8 mouse cellular contexts compared by ENCODE assay signal in genomic region chr2:146063093-146064074, GRCm38 (mm10).
DNase-seq lines count a peak whose midpoint lies in the region; ATAC-seq and TF ChIP-seq lines count a peak whose summit lies in the region.
"Had no signal": no experiment of that assay in that cellular context is flagged by ENCODE, and none has a peak within 500 bp of the region (broad histone marks: within the 10 kb centered on the region; RNA-seq: fewer than 3 reads in every experiment).

No protein-coding gene starts in this region.

- no peak overlapping the region for H3K4me3 ChIP-seq in neural tube, embryonic 11.5 days (ENCODE audit: low read depth, low read length)
- peak overlapping the region; percentile 24; the same call in 1 of the 2 replicates for H3K4me3 ChIP-seq in forebrain, embryonic 10.5 days
- H3K4me3 ChIP-seq in hindbrain, embryonic 16.5 days (ENCODE audit: low read length): no peak overlapping the region
- no peak overlapping the region for H3K4me3 ChIP-seq in heart, adult 2 months
- H3K4me3 ChIP-seq in heart, embryonic 10.5 days: no peak overlapping the region
- H3K4me3 ChIP-seq: limb, embryonic 13.5 days had no signal

- no peak for TF ChIP-seq POLR2A in heart, adult 2 months (IDR thresholded peaks at IDR 0.05; ENCODE audit: insufficient read depth, low read depth, low read length)

- peak; percentile 36 for DNase-seq in neural tube, embryonic 11.5 days (ENCODE audit: low spot score)
- no peak for DNase-seq in neural tube, embryonic 10.5 days (ENCODE audit: extremely low spot score, low spot score)
- DNase-seq in forebrain, embryonic 10.5 days (ENCODE audit: extremely low spot score, low spot score): peak; percentile 31
- DNase-seq in gastrocnemius, postnatal 36 days: no peak
- DNase-seq in heart, adult 2 months: no peak
- DNase-seq in heart, embryonic 10.5 days (ENCODE audit: low spot score): no peak

- H3K27me3 ChIP-seq in neural tube, embryonic 11.5 days (ENCODE audit: control insufficient read depth, insufficient read depth, low read length): no peaks in the 10 kb centered on the region
- H3K27me3 ChIP-seq in forebrain, embryonic 10.5 days (ENCODE audit: poor library complexity, severe bottlenecking): peaks cover 8% of the 10 kb centered on the region
- H3K27me3 ChIP-seq in hindbrain, embryonic 16.5 days (replicated peaks; ENCODE audit: control insufficient read depth, insufficient read depth, low read length): no peaks in the 10 kb centered on the region
- H3K27me3 ChIP-seq in heart, adult 2 months (ENCODE audit: control insufficient read depth, insufficient read depth, low read length): 0 out of 2 replicates have a peak, but pooled peaks cover 1% of the 10 kb centered on the region
- no peaks in the 10 kb centered on the region for H3K27me3 ChIP-seq in heart, embryonic 10.5 days (ENCODE audit: insufficient read depth, poor library complexity, severe bottlenecking)
- H3K27me3 ChIP-seq: limb, embryonic 13.5 days had no signal

- H3K36me3 ChIP-seq in neural tube, embryonic 11.5 days (ENCODE audit: control insufficient read depth, insufficient read depth, low read length): no peaks in the 10 kb centered on the region
- no peaks in the 10 kb centered on the region for H3K36me3 ChIP-seq in forebrain, embryonic 10.5 days (replicated peaks)
- no peaks in the 10 kb centered on the region for H3K36me3 ChIP-seq in hindbrain, embryonic 16.5 days (ENCODE audit: control insufficient read depth, insufficient read depth, low read length)
- no peaks in the 10 kb centered on the region for H3K36me3 ChIP-seq in heart, adult 2 months (ENCODE audit: control insufficient read depth, insufficient read depth, low read length)
- no peaks in the 10 kb centered on the region for H3K36me3 ChIP-seq in heart, embryonic 10.5 days
- H3K36me3 ChIP-seq: limb, embryonic 13.5 days had no signal

- H3K9me3 ChIP-seq in neural tube, embryonic 11.5 days (ENCODE audit: control insufficient read depth, low read length): no peaks in the 10 kb centered on the region
- no peaks in the 10 kb centered on the region for H3K9me3 ChIP-seq in forebrain, embryonic 10.5 days
- no peaks in the 10 kb centered on the region for H3K9me3 ChIP-seq in hindbrain, embryonic 16.5 days (ENCODE audit: control insufficient read depth, low read length)
- no peaks in the 10 kb centered on the region for H3K9me3 ChIP-seq in heart, embryonic 10.5 days
- H3K9me3 ChIP-seq: limb, embryonic 13.5 days had no signal

- intact Hi-C loops in gastrocnemius, postnatal 36 days (cut with DNase I): no loop called here
- intact Hi-C loops in heart, adult 2 months (cut with DNase I): no loop called here

- ATAC-seq in neural tube, embryonic 11.5 days (ENCODE audit: insufficient read depth, low FRiP score, low TSS enrichment): 0 out of 2 replicates have a peak, but pooled peaks have one; percentile 29
- peak; percentile 57 for ATAC-seq in hindbrain, embryonic 16.5 days

- no peak overlapping the region for H3K4me2 ChIP-seq in neural tube, embryonic 11.5 days (ENCODE audit: low read depth)
- peak overlapping the region; percentile 27 for H3K4me2 ChIP-seq in hindbrain, embryonic 16.5 days (ENCODE audit: low read length)

- H3K9ac ChIP-seq in neural tube, embryonic 11.5 days (ENCODE audit: low read length): no peak overlapping the region
- H3K9ac ChIP-seq in hindbrain, embryonic 16.5 days (ENCODE audit: low read depth, low read length): no peak overlapping the region
- H3K9ac ChIP-seq in heart, adult 2 months (ENCODE audit: low read depth, low read length): no peak overlapping the region
- H3K9ac ChIP-seq: limb, embryonic 13.5 days had no signal

- H3K27ac ChIP-seq in neural tube, embryonic 11.5 days (ENCODE audit: low read depth, low read length): peak overlapping the region; percentile 5
- peak overlapping the region; percentile 87 for H3K27ac ChIP-seq in forebrain, embryonic 10.5 days
- 0 out of 2 replicates have a peak overlapping the region, but pooled peaks have one; percentile 0 for H3K27ac ChIP-seq in hindbrain, embryonic 16.5 days (ENCODE audit: low read depth, low read length)
- H3K27ac ChIP-seq in heart, adult 2 months: no peak overlapping the region
- no peak overlapping the region for H3K27ac ChIP-seq in heart, embryonic 10.5 days
- H3K27ac ChIP-seq: limb, embryonic 13.5 days had no signal

- no peaks in the 10 kb centered on the region for H3K79me2 ChIP-seq in heart, adult 2 months (replicated peaks; ENCODE audit: control insufficient read depth, insufficient read depth, low read length)

- H3K4me1 ChIP-seq in neural tube, embryonic 11.5 days (ENCODE audit: control insufficient read depth, insufficient read depth, low read length): peaks cover 24% of the 10 kb centered on the region
- H3K4me1 ChIP-seq in forebrain, embryonic 10.5 days: peaks cover 72% of the 10 kb centered on the region
- peaks cover 16% of the 10 kb centered on the region for H3K4me1 ChIP-seq in hindbrain, embryonic 16.5 days (ENCODE audit: control insufficient read depth, insufficient read depth, low read depth, low read length)
- no peaks in the 10 kb centered on the region for H3K4me1 ChIP-seq in heart, adult 2 months (ENCODE audit: control insufficient read depth, insufficient read depth, low read length)
- peaks cover 8% of the 10 kb centered on the region; the same call in 1 of the 2 replicates for H3K4me1 ChIP-seq in heart, embryonic 10.5 days

- 45% methylated on average over 11 of the region's 11 CpGs for WGBS in neural tube, embryonic 11.5 days
- 25% methylated on average over 11 of the region's 11 CpGs for WGBS in forebrain, embryonic 10.5 days
- 22% methylated on average over 11 of the region's 11 CpGs for WGBS in hindbrain, embryonic 16.5 days
- 67% methylated on average over 11 of the region's 11 CpGs for WGBS in heart, adult 2 months
- 59% methylated on average over 11 of the region's 11 CpGs for WGBS in heart, embryonic 10.5 days

- TF ChIP-seq EP300 in heart, adult 2 months (IDR thresholded peaks at IDR 0.05; ENCODE audit: insufficient read depth, low read depth, low read length): no peak

- no peak for TF ChIP-seq CTCF in heart, adult 2 months (IDR thresholded peaks at IDR 0.05)

Comparison
In these comparisons a context has a peak if more than half of its experiments do, and no peak if none do; other contexts are left out.
1. DNase-seq: peak in neural tube, embryonic 11.5 days (single experiment) and forebrain, embryonic 10.5 days (single experiment); none in neural tube, embryonic 10.5 days (single experiment), gastrocnemius, postnatal 36 days (0 of 2), heart, adult 2 months (0 of 2) and heart, embryonic 10.5 days (single experiment).
2. H3K27ac ChIP-seq: peak in neural tube, embryonic 11.5 days (single experiment), forebrain, embryonic 10.5 days (single experiment) and hindbrain, embryonic 16.5 days (single experiment); none in heart, adult 2 months (single experiment) and heart, embryonic 10.5 days (single experiment).